Mouse (Mus musculus): ENCODE results near the gene Bsn. TPM values are rescaled to one million over a fixed set of nuclear protein-coding genes. Genes with fewer than 3 reads are reported as not detected.
A peak's percentile ranks its signal among the peaks of the same experiment; 100 is the strongest.

Gene Bsn
- total and polyA plus RNA-seq, 2 experiments, result under 0.01 TPM

- peaks cover 10% of the 10 kb centered on the region; the same call in 1 of the 2 replicates for H3K36me3 ChIP-seq (ENCODE audit: control insufficient read depth, insufficient read depth, low read length)
- WGBS, result 31% methylated on average over 4 of the region's 4 CpGs
- DNase-seq (ENCODE audit: extremely low read depth, low read depth, low spot score), result peak; percentile 91
- no peak overlapping the region; the same call in 1 of the 2 replicates for H3K9ac ChIP-seq (ENCODE audit: low read depth, low read length)
- H3K4me1 ChIP-seq (ENCODE audit: control insufficient read depth, insufficient read depth, low read length), result peaks cover 17% of the 10 kb centered on the region
- no peaks in the 10 kb centered on the region for H3K27me3 ChIP-seq (ENCODE audit: control insufficient read depth, insufficient read depth, low read length)
- no peaks in the 10 kb centered on the region for H3K79me2 ChIP-seq (ENCODE audit: control insufficient read depth, insufficient read depth, low read length)
- TF ChIP-seq CTCF (IDR thresholded peaks at IDR 0.05; ENCODE audit: low read depth, low read length) (no peak), POLR2A (IDR thresholded peaks at IDR 0.05; ENCODE audit: extremely low read depth, insufficient read depth, low read length) (no peak)
- peak overlapping the region; percentile 73 for H3K27ac ChIP-seq (replicated peaks; ENCODE audit: insufficient read depth, low read depth, low read length)
- no peak overlapping the region for H3K4me3 ChIP-seq (ENCODE audit: insufficient read depth, low read depth, low read length)
Measured at GRCm38 (mm10) chr9:108071801-108072200, 118.4 kb downstream of the Bsn start.

GRCm38 (mm10) chr9:108069529-108069928 is 120.7 kb downstream of the Bsn start:
- no peak overlapping the region for H3K9ac ChIP-seq (ENCODE audit: low read depth, low read length)
- 86% methylated on average over 7 of the region's 7 CpGs for WGBS
- TF ChIP-seq CTCF (IDR thresholded peaks at IDR 0.05; ENCODE audit: low read depth, low read length) (no peak), POLR2A (IDR thresholded peaks at IDR 0.05; ENCODE audit: extremely low read depth, insufficient read depth, low read length) (no peak)
- peaks cover 17% of the 10 kb centered on the region; the same call in 1 of the 2 replicates for H3K36me3 ChIP-seq (ENCODE audit: control insufficient read depth, insufficient read depth, low read length)
- H3K4me1 ChIP-seq (ENCODE audit: control insufficient read depth, insufficient read depth, low read length), result peaks cover 17% of the 10 kb centered on the region
- H3K4me3 ChIP-seq (ENCODE audit: insufficient read depth, low read depth, low read length), result no peak overlapping the region
- no peaks in the 10 kb centered on the region for H3K27me3 ChIP-seq (ENCODE audit: control insufficient read depth, insufficient read depth, low read length)
- no peak for DNase-seq (ENCODE audit: extremely low read depth, low read depth, low spot score)
- H3K79me2 ChIP-seq (ENCODE audit: control insufficient read depth, insufficient read depth, low read length), result no peaks in the 10 kb centered on the region
- H3K27ac ChIP-seq (replicated peaks; ENCODE audit: insufficient read depth, low read depth, low read length), result no peak overlapping the region

GRCm38 (mm10) chr9:108069007-108069406 is 121.2 kb downstream of the Bsn start:
- no peak overlapping the region for H3K4me3 ChIP-seq (ENCODE audit: insufficient read depth, low read depth, low read length)
- peaks cover 17% of the 10 kb centered on the region; the same call in 1 of the 2 replicates for H3K36me3 ChIP-seq (ENCODE audit: control insufficient read depth, insufficient read depth, low read length)
- no peak overlapping the region for H3K9ac ChIP-seq (ENCODE audit: low read depth, low read length)
- WGBS, result 95% methylated on average over 9 of the region's 9 CpGs
- TF ChIP-seq POLR2A (IDR thresholded peaks at IDR 0.05; ENCODE audit: extremely low read depth, insufficient read depth, low read length) (no peak), CTCF (IDR thresholded peaks at IDR 0.05; ENCODE audit: low read depth, low read length) (no peak)
- no peaks in the 10 kb centered on the region for H3K27me3 ChIP-seq (ENCODE audit: control insufficient read depth, insufficient read depth, low read length)
- peaks cover 17% of the 10 kb centered on the region for H3K4me1 ChIP-seq (ENCODE audit: control insufficient read depth, insufficient read depth, low read length)
- no peak for DNase-seq (ENCODE audit: extremely low read depth, low read depth, low spot score)
- no peaks in the 10 kb centered on the region for H3K79me2 ChIP-seq (ENCODE audit: control insufficient read depth, insufficient read depth, low read length)
- H3K27ac ChIP-seq (replicated peaks; ENCODE audit: insufficient read depth, low read depth, low read length), result no peak overlapping the region

- 31% methylated on average over 8 of the region's 8 CpGs for WGBS
- TF ChIP-seq POLR2A (IDR thresholded peaks at IDR 0.05; ENCODE audit: extremely low read depth, insufficient read depth, low read length) (no peak), CTCF (IDR thresholded peaks at IDR 0.05; ENCODE audit: low read depth, low read length) (peak; percentile 70)
- Histone ChIP-seq H3K4me1 (ENCODE audit: control insufficient read depth, insufficient read depth, low read length) (peaks cover 11% of the 10 kb centered on the region), H3K9ac (ENCODE audit: low read depth, low read length) (no peak overlapping the region), H3K27me3 (ENCODE audit: control insufficient read depth, insufficient read depth, low read length) (no peaks in the 10 kb centered on the region), H3K79me2 (ENCODE audit: control insufficient read depth, insufficient read depth, low read length) (no peaks in the 10 kb centered on the region), H3K4me3 (ENCODE audit: insufficient read depth, low read depth, low read length) (no peak overlapping the region), H3K27ac (replicated peaks; ENCODE audit: insufficient read depth, low read depth, low read length) (no peak overlapping the region), H3K36me3 (ENCODE audit: control insufficient read depth, insufficient read depth, low read length) (peaks cover 20% of the 10 kb centered on the region; the same call in 1 of the 2 replicates)
- peak; percentile 75 for DNase-seq (ENCODE audit: extremely low read depth, low read depth, low spot score)
Measured at GRCm38 (mm10) chr9:108067900-108068299, 122.3 kb downstream of the Bsn start.

GRCm38 (mm10) chr9:108067199-108067598 is 123.0 kb downstream of the Bsn start:
- H3K36me3 ChIP-seq (ENCODE audit: control insufficient read depth, insufficient read depth, low read length), result peaks cover 24% of the 10 kb centered on the region; the same call in 1 of the 2 replicates
- peaks cover 5% of the 10 kb centered on the region for H3K4me1 ChIP-seq (ENCODE audit: control insufficient read depth, insufficient read depth, low read length)
- DNase-seq (ENCODE audit: extremely low read depth, low read depth, low spot score), result no peak
- H3K79me2 ChIP-seq (ENCODE audit: control insufficient read depth, insufficient read depth, low read length), result no peaks in the 10 kb centered on the region
- H3K27me3 ChIP-seq (ENCODE audit: control insufficient read depth, insufficient read depth, low read length), result no peaks in the 10 kb centered on the region
- WGBS, result 97% methylated on average over 7 of the region's 7 CpGs
- H3K27ac ChIP-seq (replicated peaks; ENCODE audit: insufficient read depth, low read depth, low read length), result no peak overlapping the region
- no peak overlapping the region for H3K4me3 ChIP-seq (ENCODE audit: insufficient read depth, low read depth, low read length)
- TF ChIP-seq POLR2A (IDR thresholded peaks at IDR 0.05; ENCODE audit: extremely low read depth, insufficient read depth, low read length), result no peak
- no peak for TF ChIP-seq CTCF (IDR thresholded peaks at IDR 0.05; ENCODE audit: low read depth, low read length)
- H3K9ac ChIP-seq (ENCODE audit: low read depth, low read length), result no peak overlapping the region

GRCm38 (mm10) chr9:108065491-108066011 is 124.6 kb downstream of the Bsn start:
- TF ChIP-seq CTCF (IDR thresholded peaks at IDR 0.05; ENCODE audit: low read depth, low read length), result peak; percentile 75
- no peak for TF ChIP-seq POLR2A (IDR thresholded peaks at IDR 0.05; ENCODE audit: extremely low read depth, insufficient read depth, low read length)
- Histone ChIP-seq H3K27ac (replicated peaks; ENCODE audit: insufficient read depth, low read depth, low read length) (no peak overlapping the region), H3K79me2 (ENCODE audit: control insufficient read depth, insufficient read depth, low read length) (no peaks in the 10 kb centered on the region), H3K9ac (ENCODE audit: low read depth, low read length) (no peak overlapping the region), H3K4me3 (ENCODE audit: insufficient read depth, low read depth, low read length) (no peak overlapping the region), H3K27me3 (ENCODE audit: control insufficient read depth, insufficient read depth, low read length) (no peaks in the 10 kb centered on the region), H3K4me1 (ENCODE audit: control insufficient read depth, insufficient read depth, low read length) (no peaks in the 10 kb centered on the region), H3K36me3 (ENCODE audit: control insufficient read depth, insufficient read depth, low read length) (peaks cover 20% of the 10 kb centered on the region; the same call in 1 of the 2 replicates)
- DNase-seq (ENCODE audit: extremely low read depth, low read depth, low spot score), result no peak
- 64% methylated on average over 5 of the region's 5 CpGs for WGBS
